Mouse (Mus musculus) CH12.LX (cell line): ENCODE measurements at regions not wholly inside any gene's neighbourhood (a gene's known extent, or its start where the extent isn't known, plus 50 kb on each side); places are given as distances from the start of the nearest gene placed in this dataset.

ENCODE experiments used
- DNase-seq: peaks from one replicate; pipeline ENCODE4 v3.0.0-alpha.2; 2013; ENCODE audit errors: extremely low read depth
- H3K27ac ChIP-seq: 2 replicates; pipeline ENCODE4 v1.5.1; 2012; ENCODE audit warnings: low read depth, mild to moderate bottlenecking, control low read depth, moderate library complexity; ENCODE audit not compliant: insufficient read depth
- H3K27me3 ChIP-seq: replicated peaks from 2 replicates; pipeline ENCODE3; 2012; ENCODE audit warnings: inconsistent platforms
- H3K36me3 ChIP-seq, 2 experiments: replicated peaks in 1 of 2; 2 replicates each; pipeline versions ENCODE3 to v1.6.1; 2012; ENCODE audit warnings: inconsistent platforms in 1 of 2, low read length in 1 of 2, mild to moderate bottlenecking in 1 of 2, mixed read lengths in 1 of 2, moderate library complexity in 1 of 2; ENCODE audit not compliant: control insufficient read depth in 1 of 2, insufficient read depth in 1 of 2
- H3K4me1 ChIP-seq, 2 experiments: 2 replicates each; pipeline ENCODE4 v1.6.1; 2012; ENCODE audit warnings: inconsistent platforms in 1 of 2, moderate library complexity in 1 of 2; ENCODE audit not compliant: insufficient read depth in 2 of 2, control insufficient read depth in 1 of 2
- H3K4me2 ChIP-seq: 2 replicates; pipeline ENCODE4 v1.6.1; 2012; ENCODE audit warnings: low read depth, mild to moderate bottlenecking, control low read depth; ENCODE audit not compliant: poor library complexity, insufficient read depth, severe bottlenecking
- H3K4me3 ChIP-seq, 3 experiments: fragments of 150-350 bp in 1 of 3; sonication (generic) in 1 of 3; replicated peaks in 1 of 3; 2 replicates each; pipeline versions ENCODE3 to v1.5.1; 2011 to 2012; ENCODE audit warnings: low read depth in 2 of 3, low read length in 2 of 3, mild to moderate bottlenecking in 2 of 3, moderate library complexity in 2 of 3, control low read depth in 1 of 3, improper control_type of control experiment in 1 of 3, inconsistent platforms in 1 of 3, mixed read lengths in 1 of 3; ENCODE audit not compliant: poor library complexity in 1 of 3
- H3K79me2 ChIP-seq: replicated peaks from 2 replicates; pipeline ENCODE4 v1.6.1; 2012; ENCODE audit warnings: mild to moderate bottlenecking, moderate library complexity; ENCODE audit not compliant: control insufficient read depth, poor library complexity, insufficient read depth, severe bottlenecking; ENCODE audit errors: extremely low read depth
- H3K9ac ChIP-seq: 2 replicates; pipeline ENCODE4 v1.6.1; 2012; ENCODE audit warnings: low read depth, mild to moderate bottlenecking, control low read depth, moderate library complexity; ENCODE audit not compliant: insufficient read depth
- H3K9me3 ChIP-seq: replicated peaks from 2 replicates; pipeline ENCODE3; 2012; ENCODE audit warnings: low read length, inconsistent platforms, mixed read lengths
- CHD1 ChIP-seq: IDR thresholded peaks from 2 replicates; pipeline ENCODE4 v1.6.1; 2012; ENCODE audit warnings: low read depth, low read length, improper control_type of control experiment, inconsistent platforms
- CHD2 ChIP-seq: IDR thresholded peaks from 2 replicates; pipeline ENCODE4 v1.6.1; 2011; ENCODE audit warnings: low read length, improper control_type of control experiment
- E2F4 ChIP-seq: IDR thresholded peaks from 2 replicates; pipeline ENCODE4 v1.6.1; 2011; ENCODE audit warnings: low read depth, low read length, improper control_type of control experiment; ENCODE audit not compliant: insufficient replicate concordance
- ELF1 ChIP-seq: IDR thresholded peaks from 2 replicates; pipeline ENCODE4 v1.6.1; 2014; ENCODE audit warnings: low read depth, mild to moderate bottlenecking, inconsistent platforms, low read length, improper control_type of control experiment
- GABPA ChIP-seq: IDR thresholded peaks from 2 replicates; pipeline ENCODE4 v1.6.1; 2012; ENCODE audit warnings: low read depth, low read length, improper control_type of control experiment, inconsistent platforms; ENCODE audit not compliant: insufficient replicate concordance
- JUN ChIP-seq: IDR thresholded peaks from 2 replicates; pipeline ENCODE4 v1.6.1; 2011; ENCODE audit warnings: low read depth, mild to moderate bottlenecking, low read length, improper control_type of control experiment, moderate library complexity; ENCODE audit not compliant: insufficient read depth
- MAZ ChIP-seq: IDR thresholded peaks from 2 replicates; pipeline ENCODE4 v1.6.1; 2012; ENCODE audit warnings: low read depth, mild to moderate bottlenecking, inconsistent platforms, low read length, improper control_type of control experiment, moderate library complexity
- NELFE ChIP-seq: IDR thresholded peaks from 2 replicates; pipeline ENCODE4 v1.6.1; 2011; ENCODE audit warnings: low read depth, low read length, improper control_type of control experiment
- PAX5 ChIP-seq: IDR thresholded peaks from 2 replicates; pipeline ENCODE4 v1.6.1; 2012; ENCODE audit warnings: low read length, inconsistent platforms, mixed read lengths
- POLR2A ChIP-seq: IDR thresholded peaks from 2 replicates; pipeline ENCODE4 v1.6.1; 2011; ENCODE audit warnings: low read depth, mild to moderate bottlenecking, improper control_type of control experiment, low read length
- RAD21 ChIP-seq: IDR thresholded peaks from 2 replicates; pipeline ENCODE4 v1.6.1; 2011; ENCODE audit warnings: low read depth, mild to moderate bottlenecking, low read length, improper control_type of control experiment, moderate library complexity
- RCOR1 ChIP-seq: conservative IDR thresholded peaks from 2 replicates; pipeline ENCODE4 v1.6.1; 2012; ENCODE audit warnings: low read depth, mild to moderate bottlenecking, inconsistent platforms, low read length, improper control_type of control experiment
- TBP ChIP-seq: conservative IDR thresholded peaks from 2 replicates; pipeline ENCODE4 v1.6.1; 2011; ENCODE audit warnings: low read depth, low read length, improper control_type of control experiment
- TCF12 ChIP-seq: IDR thresholded peaks from 2 replicates; pipeline ENCODE4 v1.6.1; 2014; ENCODE audit warnings: low read depth, mild to moderate bottlenecking, inconsistent platforms, low read length, improper control_type of control experiment
- UBTF ChIP-seq: IDR thresholded peaks from 2 replicates; pipeline ENCODE4 v1.6.1; 2012; ENCODE audit warnings: low read depth, mild to moderate bottlenecking, inconsistent platforms, low read length, improper control_type of control experiment, moderate library complexity
- USF2 ChIP-seq: conservative IDR thresholded peaks from 2 replicates; pipeline ENCODE4 v1.6.1; 2011; ENCODE audit warnings: low read depth, low read length, improper control_type of control experiment
- ZKSCAN1 ChIP-seq: IDR thresholded peaks from 2 replicates; pipeline ENCODE4 v1.6.1; 2012; ENCODE audit warnings: low read depth, inconsistent platforms, low read length, improper control_type of control experiment, borderline replicate concordance
- ZNF384 ChIP-seq: IDR thresholded peaks from 2 replicates; pipeline ENCODE4 v1.6.1; 2012; ENCODE audit warnings: low read depth, low read length, improper control_type of control experiment, inconsistent platforms
- dilution Hi-C: fragments of 300-500 bp; cut with MboI; formaldehyde crosslinking; loops from 2 replicates; pipeline ENCODE4 v1.14.3; 2020; ENCODE audit warnings: low sequenced_read_pairs; ENCODE audit not compliant: extremely low pct_unique_long_range_greater_than_20kb, extremely low pct_ligation_motif_present
- in situ Hi-C: fragments of 300-500 bp; cut with MboI; formaldehyde crosslinking; loops from 3 replicates; pipeline ENCODE4 v1.14.3; 2019; ENCODE audit warnings: low sequenced_read_pairs, low pct_ligation_motif_present, low pct_unique_long_range_greater_than_20kb, mixed read lengths

- H3K4me3 ChIP-seq: no peak overlapping the region
- dilution Hi-C loops: no loop called here
- in situ Hi-C loops: no loop called here
- DNase-seq: no peak
- H3K4me2 ChIP-seq: no peak overlapping the region
- no peak overlapping the region for H3K9ac ChIP-seq
- H3K4me1 ChIP-seq: peaks cover 0 to 7% of the 10 kb centered on the region in 2 experiments; a peak in 2 of 4 replicates
- no peak for TF ChIP-seq ZKSCAN1
- no peak for TF ChIP-seq MAZ
- TF ChIP-seq PAX5: no peak
- TF ChIP-seq ELF1: no peak
- no peak for TF ChIP-seq TBP
- no peaks in the 10 kb centered on the region for H3K27me3 ChIP-seq
- no peaks in the 10 kb centered on the region for H3K9me3 ChIP-seq
- H3K79me2 ChIP-seq: no peaks in the 10 kb centered on the region
- no peaks in the 10 kb centered on the region for H3K36me3 ChIP-seq
- no peak overlapping the region for H3K27ac ChIP-seq
Measured at GRCm38 (mm10) chr8:34225011-34225890, 113.7 kb upstream of the Gm10131 start.

GRCm38 (mm10) chr8:34222187-34222586 lies 110.7 kb upstream of the Gm10131 start:
- H3K79me2 ChIP-seq: no peaks in the 10 kb centered on the region
- in situ Hi-C loops: no loop called here
- TF ChIP-seq TBP (no peak), RAD21 (no peak), PAX5 (no peak), NELFE (no peak), RCOR1 (no peak), POLR2A (no peak), TCF12 (no peak), CHD1 (no peak), ELF1 (no peak), GABPA (no peak), USF2 (no peak), CHD2 (no peak), JUN (no peak), ZNF384 (no peak), E2F4 (no peak), UBTF (no peak)
- TF ChIP-seq, all 38 proteins: peak for 0
- Histone ChIP-seq H3K4me3 (no peak overlapping the region), H3K9me3 (peaks cover 8% of the 10 kb centered on the region), H3K36me3 (no peaks in the 10 kb centered on the region), H3K4me1 (no peaks in the 10 kb centered on the region), H3K9ac (no peak overlapping the region), H3K4me2 (no peak overlapping the region), H3K27me3 (no peaks in the 10 kb centered on the region), H3K27ac (no peak overlapping the region)
- dilution Hi-C loops: no loop called here
- DNase-seq: no peak
